Mouse (Mus musculus): ENCODE data around the gene Stt3a. TPM values are rescaled to one million over a fixed set of nuclear protein-coding genes. Genes with fewer than 3 reads are reported as not detected.

Stt3a gene
- polyA plus RNA-seq, 1 experiment from 2014 or later, result 197 TPM

DNA sequence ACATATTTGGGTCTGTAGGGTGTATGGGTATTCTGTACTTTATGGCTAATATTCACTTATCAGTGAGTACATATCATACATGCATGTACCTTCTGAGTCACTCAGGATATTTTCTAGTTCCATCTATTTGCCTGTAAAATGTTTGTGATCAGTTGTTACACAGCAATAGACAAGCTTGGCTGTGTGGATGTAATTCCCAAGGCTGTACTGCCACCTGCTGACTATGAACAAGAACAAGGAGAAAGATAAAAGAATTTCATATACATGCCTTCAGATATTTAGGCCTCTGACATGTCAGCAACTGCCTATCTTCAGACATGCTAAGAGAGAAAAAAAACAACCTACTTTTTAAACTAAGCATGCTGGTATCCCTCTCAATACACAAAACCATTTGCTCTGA, 80.2 kb downstream of the Stt3a start:
- no peaks in the 10 kb centered on the region for H3K4me1 ChIP-seq (ENCODE audit: control insufficient read depth, insufficient read depth, low read length)
- H3K27ac ChIP-seq (replicated peaks; ENCODE audit: low read depth, low read length), result no peak overlapping the region
- ATAC-seq (ENCODE audit: insufficient number of reproducible peaks, low FRiP score, low TSS enrichment, low read depth), result no peak
- no peak overlapping the region for H3K4me3 ChIP-seq (ENCODE audit: low read depth, low read length)
- DNase-seq (ENCODE audit: low spot score), result no peak
- H3K27me3 ChIP-seq (ENCODE audit: control insufficient read depth, insufficient read depth, low read length), result no peaks in the 10 kb centered on the region
- no peak overlapping the region for H3K9ac ChIP-seq (ENCODE audit: low read length)
- H3K4me2 ChIP-seq (ENCODE audit: low read depth, severe bottlenecking), result no peak overlapping the region
- no peaks in the 10 kb centered on the region for H3K36me3 ChIP-seq (ENCODE audit: control insufficient read depth, insufficient read depth, low read length)
- no peaks in the 10 kb centered on the region for H3K9me3 ChIP-seq (ENCODE audit: control insufficient read depth, low read length)

- Histone ChIP-seq H3K9me3 (ENCODE audit: control insufficient read depth, low read length) (no peaks in the 10 kb centered on the region), H3K9ac (ENCODE audit: low read length) (no peak overlapping the region), H3K4me3 (ENCODE audit: low read depth, low read length) (no peak overlapping the region), H3K27ac (replicated peaks; ENCODE audit: low read depth, low read length) (no peak overlapping the region), H3K4me2 (ENCODE audit: low read depth, severe bottlenecking) (no peak overlapping the region), H3K4me1 (ENCODE audit: control insufficient read depth, insufficient read depth, low read length) (no peaks in the 10 kb centered on the region), H3K27me3 (ENCODE audit: control insufficient read depth, insufficient read depth, low read length) (no peaks in the 10 kb centered on the region), H3K36me3 (ENCODE audit: control insufficient read depth, insufficient read depth, low read length) (no peaks in the 10 kb centered on the region)
- DNase-seq (ENCODE audit: low spot score) (no peak), ATAC-seq (ENCODE audit: insufficient number of reproducible peaks, low FRiP score, low TSS enrichment, low read depth) (no peak)
- 81% methylated on average over 2 of the region's 2 CpGs for WGBS
Measured at GRCm38 (mm10) chr9:36681424-36681823, 86.1 kb downstream of the Stt3a start.

Other genes with a start within 250 kb of the Stt3a start
- gene Gm5615, start 225.7 kb downstream of the Stt3a start, polyA plus RNA-seq (2014; fragmentation: Nextera tagmentation; extraction: Ambion mirVana), result not detected in 2 replicates
- gene Gm17689, start 185.0 kb downstream of the Stt3a start, polyA plus RNA-seq (2014; fragmentation: Nextera tagmentation; extraction: Ambion mirVana), result not detected in 2 replicates
- not detected in 2 replicates for gene A630095E13Rik, start 124.3 kb downstream of the Stt3a start, polyA plus RNA-seq (2014; fragmentation: Nextera tagmentation; extraction: Ambion mirVana)
- not detected in 2 replicates for gene Acrv1, start 74.5 kb downstream of the Stt3a start, polyA plus RNA-seq (2014; fragmentation: Nextera tagmentation; extraction: Ambion mirVana)
- gene Chek1, start 40.6 kb downstream of the Stt3a start, polyA plus RNA-seq (2014; fragmentation: Nextera tagmentation; extraction: Ambion mirVana), result 72.3 and 74.3 TPM in 2 replicates
- gene Ei24, start 29.7 kb upstream of the Stt3a start, polyA plus RNA-seq (2014; fragmentation: Nextera tagmentation; extraction: Ambion mirVana), result 55.5 and 73.6 TPM in 2 replicates
- 14.7 and 15.7 TPM in 2 replicates for gene Fez1, start 54.2 kb upstream of the Stt3a start, polyA plus RNA-seq (2014; fragmentation: Nextera tagmentation; extraction: Ambion mirVana)